Mouse (Mus musculus) spleen, adult 2 months (tissue): ENCODE measurements around the gene Asb6.

ENCODE experiments used
- CTCF ChIP-seq: fragments of 200-500 bp; IDR thresholded peaks from 2 replicates; pipeline ENCODE4 v1.5.1; 2011; ENCODE audit warnings: mild to moderate bottlenecking, inconsistent platforms; ENCODE audit not compliant: insufficient read depth, insufficient read length, insufficient replicate concordance; ENCODE audit errors: extremely low read depth
- POLR2A ChIP-seq: fragments of 200-500 bp; IDR thresholded peaks from 2 replicates; pipeline ENCODE4 v1.6.1; 2011; ENCODE audit warnings: low read depth, low read length, inconsistent platforms

DNA sequence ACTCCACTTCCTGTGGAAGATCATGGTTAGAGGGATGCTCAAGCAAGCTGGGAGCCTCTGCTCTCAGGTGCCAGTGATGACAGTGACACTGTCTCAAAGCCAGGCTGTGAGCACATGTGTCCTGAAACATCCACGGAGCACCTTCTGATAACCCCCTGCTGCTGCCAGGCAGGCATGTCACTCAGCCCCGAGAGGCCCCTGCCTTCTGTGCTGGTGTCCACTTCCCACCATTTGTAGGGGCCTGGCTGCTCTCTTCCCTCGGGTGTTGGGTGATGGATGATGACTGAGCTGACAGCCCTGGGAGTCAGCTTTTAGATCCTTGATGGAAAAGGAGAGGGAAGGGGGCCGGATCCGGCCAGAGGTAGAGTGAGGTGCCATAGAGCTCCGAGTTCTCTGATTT lies 16.6 kb upstream of the Asb6 start:
- no peak for TF ChIP-seq CTCF
- no peak for TF ChIP-seq POLR2A
